Mouse (Mus musculus) brain, embryonic 14.5 days (tissue): ENCODE results near the gene Ece1.
A peak's percentile ranks its signal among the peaks of the same experiment; 100 is the strongest.

Source experiments
- CTCF ChIP-seq: fragments of 200-500 bp; IDR thresholded peaks from 2 replicates; pipeline ENCODE4 v1.5.1; 2012; ENCODE audit warnings: inconsistent platforms, mild to moderate bottlenecking, moderate library complexity, borderline replicate concordance; ENCODE audit not compliant: insufficient read depth, insufficient read length; ENCODE audit errors: extremely low read depth
- POLR2A ChIP-seq: fragments of 200-500 bp; IDR thresholded peaks from 2 replicates; pipeline ENCODE4 v1.6.1; 2012; ENCODE audit warnings: mild to moderate bottlenecking, inconsistent platforms, borderline replicate concordance; ENCODE audit not compliant: poor library complexity, insufficient read depth, insufficient read length, severe bottlenecking; ENCODE audit errors: extremely low read depth

DNA sequence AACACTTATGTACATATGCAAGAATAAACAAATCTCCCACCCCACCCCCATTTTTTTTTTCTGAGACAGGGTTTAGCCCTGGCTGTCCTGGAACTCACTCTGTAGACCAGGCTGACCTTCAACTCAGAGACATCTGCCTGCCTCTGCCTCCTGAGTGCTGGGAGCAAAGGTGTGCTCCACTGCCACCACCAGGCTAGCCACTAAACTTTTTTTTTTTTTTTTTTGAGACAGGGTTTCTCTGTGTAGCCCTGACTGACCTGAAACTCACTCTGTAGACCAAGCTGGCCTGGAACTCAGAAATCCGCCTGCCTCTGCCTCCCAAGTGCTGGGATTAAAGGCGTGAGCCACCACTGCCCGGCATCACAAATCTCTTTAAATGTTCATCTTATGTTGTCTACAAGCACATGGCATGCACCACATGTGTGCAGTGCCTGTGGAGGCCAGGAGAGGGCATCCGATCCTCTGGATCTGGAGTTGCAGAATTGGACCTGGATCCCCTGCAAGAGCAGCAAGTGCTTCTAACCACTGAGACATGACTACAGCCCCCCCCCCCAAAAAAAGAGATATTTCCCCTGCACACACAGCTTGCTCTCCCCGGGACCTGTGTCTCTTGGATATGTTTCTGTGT, 48.5 kb downstream of the Ece1 start:
- peak; percentile 40; the same call in 1 of the 2 replicates for TF ChIP-seq CTCF
- no peak for TF ChIP-seq POLR2A
